Mouse (Mus musculus) spleen, adult 2 months (tissue): ENCODE measurements around the gene Ppwd1. TPM values are rescaled to one million over a fixed set of nuclear protein-coding genes. Genes with fewer than 3 reads are reported as not detected.
A peak's percentile ranks its signal among the peaks of the same experiment; 100 is the strongest.

ENCODE experiments used
- DNase-seq, 2 experiments: peaks; one replicate each; pipeline versions ENCODE4 v3.0.0 to v3.0.0-alpha.2; 2012 to 2021; ENCODE audit warnings: low spot score in 2 of 2, low read depth in 1 of 2
- H3K27ac ChIP-seq: fragments of 200-500 bp; 2 replicates; pipeline ENCODE4 v1.5.1; 2012; ENCODE audit warnings: low read length, inconsistent platforms; ENCODE audit not compliant: insufficient read depth
- H3K27me3 ChIP-seq: fragments of 200-500 bp; 2 replicates; pipeline ENCODE4 v1.6.1; 2012; ENCODE audit warnings: mild to moderate bottlenecking, moderate library complexity, low read length, inconsistent platforms; ENCODE audit not compliant: control insufficient read depth, insufficient read depth
- H3K36me3 ChIP-seq: fragments of 200-500 bp; 2 replicates; pipeline ENCODE4 v1.6.1; 2012; ENCODE audit warnings: mild to moderate bottlenecking, low read length, inconsistent platforms; ENCODE audit not compliant: control insufficient read depth, insufficient read depth
- H3K4me1 ChIP-seq: fragments of 200-500 bp; 2 replicates; pipeline ENCODE4 v1.6.1; 2011; ENCODE audit warnings: inconsistent platforms; ENCODE audit not compliant: control insufficient read depth, insufficient read depth, insufficient read length
- H3K4me3 ChIP-seq: fragments of 200-500 bp; 2 replicates; pipeline ENCODE4 v1.5.1; 2011; ENCODE audit warnings: mild to moderate bottlenecking, inconsistent platforms; ENCODE audit not compliant: insufficient read depth, insufficient read length; ENCODE audit errors: extremely low read depth
- CTCF ChIP-seq: fragments of 200-500 bp; IDR thresholded peaks from 2 replicates; pipeline ENCODE4 v1.5.1; 2011; ENCODE audit warnings: mild to moderate bottlenecking, inconsistent platforms; ENCODE audit not compliant: insufficient read depth, insufficient read length, insufficient replicate concordance; ENCODE audit errors: extremely low read depth
- POLR2A ChIP-seq: fragments of 200-500 bp; IDR thresholded peaks from 2 replicates; pipeline ENCODE4 v1.6.1; 2011; ENCODE audit warnings: low read depth, low read length, inconsistent platforms
- WGBS: fragments of 180-500 bp; shearing (Covaris S2); methylation state at CpG from one replicate; pipeline ENCODE4 v1.1.7; 2018; 5-methylcytosine and 5-hydroxymethylcytosine counted together
- polyA plus RNA-seq: library from polyadenylated mRNA; depleted of rRNA; stranded (reverse); fragments of >200 nt; gene quantifications from 2 replicates; pipeline ENCODE4 v1.2.3, GENCODE M21; 2012; rRNA removed

Gene Ppwd1
- polyA plus RNA-seq, 1 experiment: 1.1 TPM

DNA sequence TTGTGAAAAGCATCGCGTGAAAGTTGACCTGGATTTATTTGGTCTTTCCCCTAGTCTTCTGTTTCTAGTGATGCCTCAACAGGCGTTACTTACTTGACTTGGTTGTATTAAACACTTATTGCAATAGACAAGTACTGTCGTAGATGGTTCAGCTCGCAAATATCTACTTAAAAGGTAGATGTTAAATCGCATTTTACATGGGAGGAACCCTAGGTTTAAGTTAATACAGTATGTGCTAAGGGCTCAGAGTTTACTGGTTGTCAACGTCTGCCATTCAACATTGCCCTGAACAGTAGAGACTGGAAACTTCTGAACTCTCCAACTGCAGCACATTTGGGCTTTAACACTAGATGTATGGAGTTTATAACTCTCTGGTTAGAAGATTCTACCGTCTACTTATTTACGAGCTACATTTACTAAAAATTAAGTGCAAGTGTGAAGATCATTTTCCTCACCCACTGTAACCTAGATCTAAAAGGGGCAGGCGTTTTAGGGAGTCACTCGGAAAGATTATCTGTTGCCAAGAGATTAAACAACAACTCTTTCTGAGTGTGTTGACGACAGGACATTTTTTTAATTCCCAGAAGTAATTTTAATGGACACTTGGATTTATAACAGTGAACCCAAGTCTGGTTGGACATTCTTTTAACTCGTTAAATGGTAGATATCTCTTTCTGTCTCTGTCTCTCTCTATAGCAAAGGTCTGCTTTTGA lies 49.3 kb downstream of the Ppwd1 start:
- peaks cover 5% of the 10 kb centered on the region for H3K4me1 ChIP-seq
- DNase-seq: no peak
- peaks cover 1% of the 10 kb centered on the region; the same call in 1 of the 2 replicates for H3K36me3 ChIP-seq
- TF ChIP-seq POLR2A (no peak), CTCF (no peak)
- peak overlapping the region; percentile 99 for H3K4me3 ChIP-seq
- peak overlapping the region; percentile 81 for H3K27ac ChIP-seq
- H3K27me3 ChIP-seq: no peaks in the 10 kb centered on the region
- 20% methylated on average over 13 of the region's 13 CpGs for WGBS

DNA sequence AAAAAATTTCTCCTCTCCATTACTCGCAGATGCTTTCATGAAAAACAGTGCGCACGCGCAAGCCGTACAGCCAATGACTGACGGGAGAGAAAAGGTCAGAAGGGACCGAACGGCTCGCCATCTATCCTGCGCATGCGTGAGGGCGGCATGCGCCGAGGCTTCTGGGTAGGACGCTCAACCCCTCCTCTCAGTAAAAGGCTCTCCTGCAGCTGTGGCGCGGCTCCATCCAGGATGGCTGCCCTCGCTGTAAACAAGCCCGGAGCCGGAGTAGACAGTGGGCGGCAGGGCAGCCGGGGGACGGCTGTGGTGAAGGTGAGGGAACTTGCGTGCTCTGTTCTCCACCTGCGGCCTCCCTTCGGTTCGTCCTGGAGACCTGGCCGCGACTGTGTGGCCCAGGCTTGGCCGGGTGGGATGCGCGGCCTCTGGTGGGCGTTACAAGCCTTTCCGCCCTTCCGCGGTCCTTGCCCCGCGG lies 50.0 kb downstream of the Ppwd1 start, which contains the start of gene Trim23:
Gene Trim23 (plus strand): TSS at position 148 of the 472 bp plus-strand sequence.
- WGBS: under 1% methylated on average over 38 of the region's 38 CpGs
- peaks cover 5% of the 10 kb centered on the region for H3K4me1 ChIP-seq
- H3K4me3 ChIP-seq: peak within 1 kb of the TSS; percentile 99
- TF ChIP-seq CTCF (no peak), POLR2A (peak; percentile 64)
- peak within 1 kb of the TSS; percentile 90 for H3K27ac ChIP-seq
- peak; percentile 95 to 96 for DNase-seq
- no peaks in the 10 kb centered on the region for H3K27me3 ChIP-seq
- H3K36me3 ChIP-seq: peaks cover 1% of the 10 kb centered on the region; the same call in 1 of the 2 replicates

GRCm38 (mm10) chr13:104177796-104178649 lies 50.6 kb downstream of the Ppwd1 start, which contains the start of gene Trappc13:
Gene Trappc13 (minus strand): TSS chr13:104178469.
- H3K27ac ChIP-seq: peak within 1 kb of the TSS; percentile 90
- peak in 1 of 2 experiments; percentile 72 for DNase-seq
- peak within 1 kb of the TSS; percentile 99 for H3K4me3 ChIP-seq
- no peak for TF ChIP-seq POLR2A
- TF ChIP-seq CTCF: no peak
- H3K27me3 ChIP-seq: no peaks in the 10 kb centered on the region
- WGBS: under 1% methylated on average over 32 of the region's 32 CpGs
- peaks cover 1% of the 10 kb centered on the region; the same call in 1 of the 2 replicates for H3K36me3 ChIP-seq
- peaks cover 5% of the 10 kb centered on the region for H3K4me1 ChIP-seq

DNA sequence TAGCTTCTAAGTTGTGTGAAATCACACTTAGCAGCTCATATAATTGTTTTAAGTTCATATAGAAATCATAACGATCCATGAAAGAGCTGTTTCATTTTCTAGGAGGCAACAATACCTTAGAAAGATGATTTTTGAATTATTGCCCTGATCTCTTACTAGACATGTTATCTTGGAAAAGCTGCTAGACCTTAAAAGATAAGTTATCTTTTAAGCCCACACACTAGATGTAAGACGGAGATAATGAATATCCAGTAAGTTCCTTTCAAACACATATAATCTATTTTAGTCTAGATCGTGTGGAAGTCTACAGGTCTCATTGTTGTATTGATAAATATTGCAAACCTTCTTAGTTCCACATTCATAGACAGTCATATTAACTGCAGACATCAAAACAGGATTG lies 51.8 kb downstream of the Ppwd1 start:
- peaks cover 1% of the 10 kb centered on the region; the same call in 1 of the 2 replicates for H3K36me3 ChIP-seq
- no peak for DNase-seq
- WGBS: 48% methylated on average over 3 of the region's 3 CpGs
- no peaks in the 10 kb centered on the region for H3K27me3 ChIP-seq
- H3K4me1 ChIP-seq: peaks cover 5% of the 10 kb centered on the region
- H3K27ac ChIP-seq: no peak overlapping the region
- TF ChIP-seq CTCF (no peak), POLR2A (no peak)
- H3K4me3 ChIP-seq: peak overlapping the region; percentile 4; the same call in 1 of the 2 replicates

- Histone ChIP-seq H3K4me3 (no peak overlapping the region), H3K27me3 (no peaks in the 10 kb centered on the region), H3K36me3 (peaks cover 6% of the 10 kb centered on the region), H3K27ac (no peak overlapping the region), H3K4me1 (peaks cover 5% of the 10 kb centered on the region)
- no peak for DNase-seq
- no peak for TF ChIP-seq POLR2A
- no peak for TF ChIP-seq CTCF
These were observed 56.1 kb downstream of the Ppwd1 start for GRCm38 (mm10) chr13:104172498-104172897.

- Histone ChIP-seq H3K27me3 (no peaks in the 10 kb centered on the region), H3K36me3 (peaks cover 8% of the 10 kb centered on the region), H3K27ac (no peak overlapping the region), H3K4me1 (peaks cover 2% of the 10 kb centered on the region; the same call in 1 of the 2 replicates), H3K4me3 (no peak overlapping the region)
- TF ChIP-seq POLR2A: no peak
- no peak for TF ChIP-seq CTCF
- DNase-seq: no peak
- WGBS: 90% methylated on average over 5 of the region's 5 CpGs
These were observed 56.9 kb downstream of the Ppwd1 start for GRCm38 (mm10) chr13:104171711-104172110.

DNA sequence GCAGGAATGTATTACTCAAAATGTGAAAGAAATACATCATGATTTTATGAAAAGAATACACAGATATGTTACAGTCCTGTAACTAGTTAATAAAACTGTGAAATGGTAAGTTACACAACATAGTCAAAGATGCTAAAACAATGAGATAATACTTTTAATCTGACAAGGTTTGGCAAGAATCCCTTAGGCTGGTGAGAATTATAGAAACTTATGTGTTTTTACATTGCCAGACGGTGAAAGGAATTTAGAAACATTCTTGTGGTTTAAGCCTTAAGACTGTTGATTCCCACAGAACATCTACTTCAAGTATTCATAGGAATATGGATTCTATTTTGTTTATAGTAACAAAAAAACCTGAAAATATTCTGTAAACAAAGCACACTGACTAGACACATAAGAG lies 73.0 kb downstream of the Ppwd1 start:
- Histone ChIP-seq H3K36me3 (peaks cover 20% of the 10 kb centered on the region), H3K27ac (no peak overlapping the region), H3K27me3 (no peaks in the 10 kb centered on the region), H3K4me3 (no peak overlapping the region), H3K4me1 (no peaks in the 10 kb centered on the region)
- 95% methylated on average over 1 of the region's 1 CpGs for WGBS
- DNase-seq: no peak
- TF ChIP-seq CTCF (no peak), POLR2A (no peak)

Other genes starting within 250 kb of the Ppwd1 start
- gene Nln, start 119.2 kb downstream of the Ppwd1 start, polyA plus RNA-seq: 3.2 and 3.7 TPM in 2 replicates
- gene Sgtb, start 119.1 kb downstream of the Ppwd1 start, polyA plus RNA-seq: 0.12 and 0.16 TPM in 2 replicates
- 2.8 and 3.0 TPM in 2 replicates for gene Trappc13, start 50.4 kb downstream of the Ppwd1 start, polyA plus RNA-seq
- gene Trim23, start 50.0 kb downstream of the Ppwd1 start, polyA plus RNA-seq: 1.2 and 1.5 TPM in 2 replicates
- 0.13 and 0.21 TPM in 2 replicates for gene Cenpk, start 232 bp downstream of the Ppwd1 start, polyA plus RNA-seq
- 2.4 and 2.9 TPM in 2 replicates for gene Adamts6, start 59.0 kb upstream of the Ppwd1 start, polyA plus RNA-seq